Mouse (Mus musculus): ENCODE data around the gene Mgat4d. TPM values are rescaled to one million over a fixed set of nuclear protein-coding genes. Genes with fewer than 3 reads are reported as not detected.
"Not testable (repeated sequence)": the region's sequence is repeated elsewhere in the genome, so short reads cannot be mapped to it uniquely, and the experiment has no call there.

Mgat4d gene
- polyA plus RNA-seq, 1 experiment from 2014 or later, result not detected

- no peak overlapping the region for H3K9ac ChIP-seq
- ATAC-seq (ENCODE audit: low FRiP score), result no peak
- no peaks in the 10 kb centered on the region for H3K27me3 ChIP-seq
- no peaks in the 10 kb centered on the region for H3K9me3 ChIP-seq
- H3K4me3 ChIP-seq, result no peak overlapping the region
- no peaks in the 10 kb centered on the region for H3K4me1 ChIP-seq (replicated peaks)
- H3K27ac ChIP-seq, result no peak overlapping the region
- H3K36me3 ChIP-seq, result no peaks in the 10 kb centered on the region
- WGBS, result 84% methylated on average over 7 of the region's 7 CpGs
- no peak overlapping the region for H3K4me2 ChIP-seq
Observed at GRCm38 (mm10) chr8:83426949-83427348, 78.7 kb downstream of the Mgat4d start.

DNA sequence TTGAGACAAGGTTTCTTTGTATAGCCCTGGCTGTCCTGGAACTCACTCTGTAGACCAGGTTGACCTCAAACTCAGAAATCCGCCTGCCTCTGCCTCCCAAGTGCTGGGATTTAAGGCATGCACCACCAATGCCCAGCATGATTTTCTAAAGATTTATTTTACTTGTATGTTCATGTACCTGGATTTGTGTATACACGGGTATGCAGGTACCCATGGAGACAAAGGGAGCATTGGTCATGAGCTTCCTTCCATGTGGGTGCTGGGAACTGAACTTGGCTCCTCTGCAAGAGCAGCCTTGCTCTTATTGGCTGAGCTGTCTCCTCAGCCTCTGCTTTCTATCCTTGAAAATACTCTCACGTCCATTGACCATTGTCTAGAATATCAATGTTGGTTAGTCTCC, 80.3 kb downstream of the Mgat4d start:
- not testable (repeated sequence) for H3K4me2 ChIP-seq; H3K4me1 ChIP-seq (replicated peaks); H3K9me3 ChIP-seq; H3K27me3 ChIP-seq; H3K36me3 ChIP-seq; H3K9ac ChIP-seq; H3K4me3 ChIP-seq; H3K27ac ChIP-seq; ATAC-seq (ENCODE audit: low FRiP score)
- WGBS, result 93% methylated on average over 3 of the region's 3 CpGs

- H3K4me2 ChIP-seq, result no peak overlapping the region
- no peaks in the 10 kb centered on the region for H3K27me3 ChIP-seq
- peaks cover 14% of the 10 kb centered on the region for H3K36me3 ChIP-seq
- H3K4me1 ChIP-seq (replicated peaks), result no peaks in the 10 kb centered on the region
- no peaks in the 10 kb centered on the region for H3K9me3 ChIP-seq
- H3K9ac ChIP-seq, result no peak overlapping the region
- H3K27ac ChIP-seq, result no peak overlapping the region
- ATAC-seq (ENCODE audit: low FRiP score), result no peak
- no peak overlapping the region for H3K4me3 ChIP-seq
- WGBS, result 71% methylated on average over 4 of the region's 4 CpGs
Observed at GRCm38 (mm10) chr8:83429071-83429524, 80.8 kb downstream of the Mgat4d start.

Other genes with a start within 250 kb of the Mgat4d start
- gene Tbc1d9, start 183.1 kb upstream of the Mgat4d start, polyA plus RNA-seq (2015; fragmentation: Nextera tagmentation; extraction: Ambion mirVana), result 15.9 and 16.4 TPM in 2 replicates
- 6.9 and 7.3 TPM in 2 replicates for gene Gm10645, start 182.3 kb upstream of the Mgat4d start, polyA plus RNA-seq (2015; fragmentation: Nextera tagmentation; extraction: Ambion mirVana)
- gene Ucp1, start 58.1 kb upstream of the Mgat4d start, polyA plus RNA-seq (2015; fragmentation: Nextera tagmentation; extraction: Ambion mirVana), result 0.12 and 0.30 TPM in 2 replicates
- 23.7 and 25.8 TPM in 2 replicates for gene Elmod2, start 16.0 kb upstream of the Mgat4d start, polyA plus RNA-seq (2015; fragmentation: Nextera tagmentation; extraction: Ambion mirVana)
- 9.2 and 9.6 TPM in 2 replicates for gene Clgn, start 41.4 kb downstream of the Mgat4d start, polyA plus RNA-seq (2015; fragmentation: Nextera tagmentation; extraction: Ambion mirVana)
- 226 and 241 TPM in 2 replicates for gene Scoc, start 109.9 kb downstream of the Mgat4d start, polyA plus RNA-seq (2015; fragmentation: Nextera tagmentation; extraction: Ambion mirVana)
- gene Olfr370, start 187.3 kb downstream of the Mgat4d start, polyA plus RNA-seq (2015; fragmentation: Nextera tagmentation; extraction: Ambion mirVana), result 0.05 and 0.09 TPM in 2 replicates
- 375 and 381 TPM in 2 replicates for gene Ndufb7, start 218.2 kb downstream of the Mgat4d start, polyA plus RNA-seq (2015; fragmentation: Nextera tagmentation; extraction: Ambion mirVana)

Data from hindbrain, embryonic 13.5 days (tissue).